Mouse (Mus musculus): ENCODE data around the gene Btbd18. TPM values are rescaled to one million over a fixed set of nuclear protein-coding genes. Genes with fewer than 3 reads are reported as not detected.
A peak's percentile ranks its signal among the peaks of the same experiment; 100 is the strongest.

Gene Btbd18
- 0.36 and 0.77 TPM in 2 replicates for polyA plus RNA-seq (2014; fragmentation: Nextera tagmentation; extraction: Ambion mirVana)

DNA sequence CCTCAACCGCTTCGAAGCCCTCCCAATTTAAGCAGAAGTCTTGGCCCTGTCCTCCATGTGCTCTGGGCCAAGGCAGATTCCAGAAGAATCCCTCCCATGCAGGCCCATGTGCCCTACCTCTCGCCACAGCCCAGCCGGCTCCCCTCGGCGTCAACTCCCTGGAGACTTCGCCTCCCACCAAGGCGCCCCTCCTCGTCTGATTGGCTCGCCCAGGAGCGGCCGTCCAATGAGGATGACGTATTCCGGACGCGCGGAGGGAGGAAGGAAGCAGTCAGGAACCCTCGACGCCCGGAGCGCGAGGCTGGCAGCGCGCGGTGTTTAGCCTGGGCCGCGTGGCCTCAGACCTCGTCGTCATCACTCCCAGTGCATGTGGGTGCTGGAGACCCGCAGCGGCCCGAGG lies at the start of gene Btbd18:
Gene Btbd18 (plus strand): TSS at position 274 of the 400 bp plus-strand sequence.
- 0 out of 2 replicates have a peak, but pooled peaks have one; percentile 17 for ATAC-seq (replicated peaks; ENCODE audit: low FRiP score)

DNA sequence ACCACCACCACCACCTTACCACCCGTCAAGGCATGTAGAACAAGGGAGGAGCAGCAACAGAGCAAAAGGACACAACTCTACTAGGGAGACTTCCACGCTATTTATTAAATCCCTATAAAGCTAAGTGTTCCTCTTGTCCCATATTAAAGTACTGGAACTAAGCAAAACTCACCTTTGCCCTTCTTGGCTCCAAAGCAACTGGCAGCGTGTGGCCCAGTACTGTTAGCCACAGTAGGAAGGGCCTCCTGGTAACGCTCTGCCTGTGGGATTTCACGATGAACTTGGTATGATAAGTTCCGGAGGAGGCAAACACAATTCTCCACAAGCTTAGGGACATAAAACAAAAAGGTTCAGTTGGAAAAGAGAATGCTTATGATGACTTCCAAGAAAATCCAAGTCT lies 46.1 kb upstream of the Btbd18 start:
- ATAC-seq (replicated peaks; ENCODE audit: low FRiP score) = no peak
- H3K9ac ChIP-seq (ENCODE audit: low read length) = no peak overlapping the region
- 97% methylated on average over 6 of the region's 6 CpGs for WGBS
- no peak overlapping the region for H3K27ac ChIP-seq (ENCODE audit: low read depth, low read length)
- no peaks in the 10 kb centered on the region for H3K9me3 ChIP-seq (ENCODE audit: control insufficient read depth, low read length)
- H3K4me2 ChIP-seq (ENCODE audit: low read depth, low read length, severe bottlenecking) = no peak overlapping the region
- DNase-seq (ENCODE audit: low spot score) = no peak
- no peak overlapping the region for H3K4me3 ChIP-seq (ENCODE audit: low read depth, low read length)
- no peaks in the 10 kb centered on the region for H3K27me3 ChIP-seq (ENCODE audit: control insufficient read depth, insufficient read depth, low read length)
- H3K4me1 ChIP-seq (replicated peaks; ENCODE audit: control insufficient read depth, insufficient read depth, low read length) = no peaks in the 10 kb centered on the region
- H3K36me3 ChIP-seq (ENCODE audit: control insufficient read depth, insufficient read depth, low read length) = peaks cover 9% of the 10 kb centered on the region

More for the DNA sequence above, at the start of gene Btbd18:
- Histone ChIP-seq H3K4me3 (ENCODE audit: low read depth, low read length) (no peak within 1 kb of the TSS), H3K36me3 (ENCODE audit: control insufficient read depth, insufficient read depth, low read length) (no peaks in the 10 kb centered on the region), H3K27ac (ENCODE audit: low read depth, low read length) (no peak within 1 kb of the TSS), H3K9ac (ENCODE audit: low read length) (no peak within 1 kb of the TSS), H3K27me3 (ENCODE audit: control insufficient read depth, insufficient read depth, low read length) (no peaks in the 10 kb centered on the region), H3K4me2 (ENCODE audit: low read depth, low read length, severe bottlenecking) (no peak within 1 kb of the TSS), H3K4me1 (replicated peaks; ENCODE audit: control insufficient read depth, insufficient read depth, low read length) (no peaks in the 10 kb centered on the region), H3K9me3 (ENCODE audit: control insufficient read depth, low read length) (no peaks in the 10 kb centered on the region)
- no peak for DNase-seq (ENCODE audit: low spot score)
- 93% methylated on average over 32 of the region's 32 CpGs for WGBS

DNA sequence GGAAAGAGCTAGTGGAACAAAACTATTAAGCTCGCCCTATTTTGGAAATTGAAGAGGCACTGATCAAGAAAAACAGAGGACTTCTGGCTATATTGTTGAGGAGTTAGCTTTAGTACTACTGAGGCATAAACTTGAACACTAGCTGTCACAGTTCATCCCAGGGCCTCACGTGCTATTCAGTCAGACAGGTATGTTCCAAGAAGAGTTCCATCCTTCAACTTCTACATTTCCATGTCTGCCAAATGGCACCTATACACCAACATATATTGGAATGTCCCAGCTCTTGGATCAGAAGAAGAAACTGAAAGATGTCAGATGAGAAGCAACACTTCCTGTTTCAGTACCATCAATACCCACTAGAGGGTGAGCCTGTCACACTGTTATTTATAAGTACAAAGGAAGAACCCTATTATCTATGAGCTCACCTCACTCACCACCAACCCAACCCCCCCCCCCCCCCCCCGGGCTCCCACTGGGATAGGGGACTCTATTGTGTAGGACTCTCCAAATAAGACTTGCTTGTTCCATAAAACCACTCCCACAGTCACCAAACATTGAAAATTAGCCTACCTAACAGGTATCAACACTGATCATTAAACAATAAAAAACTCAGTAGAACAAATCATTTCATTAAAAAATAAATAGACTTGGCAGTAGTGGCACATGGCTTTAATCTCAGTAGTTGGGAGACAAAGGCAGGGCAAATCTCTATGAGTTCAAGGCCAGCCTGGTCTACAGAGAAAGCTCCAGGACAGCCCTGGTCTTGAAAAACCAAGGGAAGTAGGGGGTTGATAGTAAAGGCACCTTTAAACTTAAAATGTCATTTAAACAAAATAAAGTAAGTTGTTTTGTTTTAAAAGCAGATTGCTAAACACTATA lies 41.0 kb upstream of the Btbd18 start:
- Histone ChIP-seq H3K27ac (ENCODE audit: low read depth, low read length) (no peak overlapping the region), H3K36me3 (ENCODE audit: control insufficient read depth, insufficient read depth, low read length) (peaks cover 4% of the 10 kb centered on the region), H3K4me3 (ENCODE audit: low read depth, low read length) (no peak overlapping the region), H3K9ac (ENCODE audit: low read length) (no peak overlapping the region), H3K4me2 (ENCODE audit: low read depth, low read length, severe bottlenecking) (no peak overlapping the region), H3K4me1 (replicated peaks; ENCODE audit: control insufficient read depth, insufficient read depth, low read length) (no peaks in the 10 kb centered on the region), H3K27me3 (ENCODE audit: control insufficient read depth, insufficient read depth, low read length) (no peaks in the 10 kb centered on the region), H3K9me3 (ENCODE audit: control insufficient read depth, low read length) (no peaks in the 10 kb centered on the region)
- WGBS = 79% methylated on average over 3 of the region's 3 CpGs
- DNase-seq (ENCODE audit: low spot score) = no peak
- peak; percentile 65; the same call in 1 of the 2 replicates for ATAC-seq (replicated peaks; ENCODE audit: low FRiP score)

DNA sequence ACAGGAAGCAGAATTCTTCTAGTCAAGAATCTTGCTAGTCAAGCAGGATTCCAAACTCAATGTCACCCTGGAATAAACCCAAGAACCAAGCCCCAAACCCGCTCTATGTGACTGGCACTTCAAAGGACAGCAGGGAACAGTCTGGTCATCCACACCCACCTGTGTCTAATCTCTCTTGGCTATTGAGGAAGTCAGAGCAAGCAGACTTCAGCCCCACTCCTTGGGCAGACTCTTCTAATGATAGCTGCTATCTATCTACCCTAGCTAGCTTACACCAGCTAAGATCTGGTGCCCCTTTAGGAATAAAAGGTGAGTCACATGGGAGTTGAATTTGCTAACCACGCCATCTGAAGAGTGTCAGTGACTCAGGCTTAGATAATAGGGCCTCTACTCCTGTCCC lies 40.0 kb upstream of the Btbd18 start:
- Histone ChIP-seq H3K27me3 (ENCODE audit: control insufficient read depth, insufficient read depth, low read length) (no peaks in the 10 kb centered on the region), H3K36me3 (ENCODE audit: control insufficient read depth, insufficient read depth, low read length) (peaks cover 4% of the 10 kb centered on the region), H3K9ac (ENCODE audit: low read length) (no peak overlapping the region), H3K4me3 (ENCODE audit: low read depth, low read length) (no peak overlapping the region), H3K4me2 (ENCODE audit: low read depth, low read length, severe bottlenecking) (no peak overlapping the region), H3K27ac (ENCODE audit: low read depth, low read length) (no peak overlapping the region), H3K9me3 (ENCODE audit: control insufficient read depth, low read length) (no peaks in the 10 kb centered on the region), H3K4me1 (replicated peaks; ENCODE audit: control insufficient read depth, insufficient read depth, low read length) (no peaks in the 10 kb centered on the region)
- DNase-seq (ENCODE audit: low spot score) (no peak), ATAC-seq (replicated peaks; ENCODE audit: low FRiP score) (no peak)
- 88% methylated on average over 2 of the region's 2 CpGs for WGBS

DNA sequence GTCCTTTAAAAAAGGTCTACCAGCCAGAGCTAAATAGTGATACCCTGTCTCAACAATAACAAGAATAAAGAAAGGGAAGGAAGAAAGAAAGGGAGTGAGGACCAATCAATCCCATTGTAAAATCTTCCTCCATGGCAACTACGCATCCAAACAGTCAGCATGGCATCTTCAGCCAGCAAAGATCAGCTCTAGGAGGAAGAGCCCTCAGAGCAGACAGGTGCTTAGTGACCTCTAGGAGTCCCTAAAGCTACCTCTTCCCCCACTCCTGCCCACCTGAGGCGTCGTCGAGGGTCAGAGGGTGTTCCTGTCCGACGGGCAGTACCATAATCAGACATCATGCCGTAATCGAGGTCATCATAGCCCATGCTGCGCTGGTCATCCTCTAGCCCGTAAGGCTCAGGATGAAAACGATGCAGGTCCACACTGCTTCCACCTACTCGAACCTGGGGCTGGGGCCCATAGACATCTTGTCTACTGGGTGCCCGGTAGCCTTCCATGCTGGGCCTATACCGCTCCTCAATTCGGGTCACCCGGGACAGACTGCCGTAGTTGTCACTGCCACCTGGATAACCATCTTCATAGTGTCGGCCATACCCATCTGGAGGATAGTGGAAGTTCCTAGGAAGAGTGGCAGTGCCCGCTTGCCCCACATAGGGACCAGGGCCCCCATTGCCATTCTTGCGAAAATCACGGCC lies 39.1 kb upstream of the Btbd18 start:
- Histone ChIP-seq H3K9ac (ENCODE audit: low read length) (no peak overlapping the region), H3K9me3 (ENCODE audit: control insufficient read depth, low read length) (no peaks in the 10 kb centered on the region), H3K27me3 (ENCODE audit: control insufficient read depth, insufficient read depth, low read length) (no peaks in the 10 kb centered on the region), H3K4me2 (ENCODE audit: low read depth, low read length, severe bottlenecking) (no peak overlapping the region), H3K27ac (ENCODE audit: low read depth, low read length) (no peak overlapping the region), H3K4me1 (replicated peaks; ENCODE audit: control insufficient read depth, insufficient read depth, low read length) (no peaks in the 10 kb centered on the region), H3K4me3 (ENCODE audit: low read depth, low read length) (no peak overlapping the region), H3K36me3 (ENCODE audit: control insufficient read depth, insufficient read depth, low read length) (peaks cover 4% of the 10 kb centered on the region)
- 97% methylated on average over 21 of the region's 21 CpGs for WGBS
- DNase-seq (ENCODE audit: low spot score) = no peak
- ATAC-seq (replicated peaks; ENCODE audit: low FRiP score) = 0 out of 2 replicates have a peak, but pooled peaks have one; percentile 6

DNA sequence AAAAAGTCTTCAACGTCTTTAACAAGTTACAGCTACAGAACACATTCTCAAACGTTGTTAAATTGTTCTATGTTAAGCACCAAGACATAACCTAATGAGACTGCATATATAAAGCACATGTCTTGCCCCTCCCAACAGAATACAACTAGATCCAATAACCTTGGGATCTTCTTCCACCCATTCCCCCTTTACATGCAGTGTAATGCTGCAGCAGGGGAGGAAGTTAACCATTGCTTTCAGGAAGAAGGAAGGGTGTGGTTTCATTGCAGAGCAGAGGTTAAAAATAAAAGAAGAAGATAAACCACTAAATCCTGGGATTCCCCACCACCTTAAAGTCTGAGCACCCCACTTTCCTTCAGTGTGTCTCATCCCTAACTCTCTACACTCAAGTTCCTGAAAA lies 36.2 kb upstream of the Btbd18 start:
- Histone ChIP-seq H3K9me3 (ENCODE audit: control insufficient read depth, low read length) (no peaks in the 10 kb centered on the region), H3K4me1 (replicated peaks; ENCODE audit: control insufficient read depth, insufficient read depth, low read length) (no peaks in the 10 kb centered on the region; the same call in 1 of the 2 replicates), H3K9ac (ENCODE audit: low read length) (no peak overlapping the region), H3K27ac (ENCODE audit: low read depth, low read length) (no peak overlapping the region), H3K27me3 (ENCODE audit: control insufficient read depth, insufficient read depth, low read length) (no peaks in the 10 kb centered on the region), H3K4me3 (ENCODE audit: low read depth, low read length) (no peak overlapping the region), H3K36me3 (ENCODE audit: control insufficient read depth, insufficient read depth, low read length) (no peaks in the 10 kb centered on the region; the same call in none of the 2 replicates), H3K4me2 (ENCODE audit: low read depth, low read length, severe bottlenecking) (no peak overlapping the region)
- ATAC-seq (replicated peaks; ENCODE audit: low FRiP score) (no peak), DNase-seq (ENCODE audit: low spot score) (no peak)
- 80% methylated on average over 2 of the region's 2 CpGs for WGBS

DNA sequence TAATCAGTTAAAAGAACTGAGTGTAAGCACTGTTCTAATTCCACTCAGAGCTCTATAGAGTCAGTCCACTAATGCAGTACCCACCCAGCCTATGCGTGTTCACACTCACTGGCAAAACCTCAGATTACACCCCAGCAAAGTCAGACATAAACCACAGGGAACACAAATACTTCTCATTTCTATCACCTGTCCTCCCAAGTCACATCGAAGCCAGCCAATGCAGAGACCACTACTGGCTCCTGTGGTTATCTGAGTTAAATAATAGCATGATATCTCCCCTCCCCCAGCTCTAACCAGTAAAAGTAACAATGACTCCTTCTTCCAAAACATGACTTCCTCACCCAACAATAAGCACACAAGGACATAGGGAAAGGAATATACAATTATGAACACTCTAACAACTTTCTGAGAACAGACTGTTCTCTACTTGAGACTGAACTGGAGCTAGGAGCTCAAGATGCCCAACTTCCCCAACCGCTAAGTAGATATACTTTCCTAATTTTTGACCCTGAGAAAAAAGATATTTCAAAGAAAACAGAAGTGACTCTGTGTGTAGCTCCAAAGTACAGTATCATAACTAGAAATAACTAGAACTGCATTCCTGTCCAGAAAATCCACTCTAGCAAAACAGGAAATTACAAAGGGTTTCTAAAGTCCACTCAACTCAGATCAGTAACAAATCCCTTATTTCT lies 35.3 kb upstream of the Btbd18 start:
- Histone ChIP-seq H3K4me3 (ENCODE audit: low read depth, low read length) (no peak overlapping the region), H3K4me1 (replicated peaks; ENCODE audit: control insufficient read depth, insufficient read depth, low read length) (no peaks in the 10 kb centered on the region; the same call in 1 of the 2 replicates), H3K4me2 (ENCODE audit: low read depth, low read length, severe bottlenecking) (no peak overlapping the region), H3K9ac (ENCODE audit: low read length) (no peak overlapping the region), H3K27me3 (ENCODE audit: control insufficient read depth, insufficient read depth, low read length) (no peaks in the 10 kb centered on the region), H3K9me3 (ENCODE audit: control insufficient read depth, low read length) (no peaks in the 10 kb centered on the region), H3K27ac (ENCODE audit: low read depth, low read length) (no peak overlapping the region), H3K36me3 (ENCODE audit: control insufficient read depth, insufficient read depth, low read length) (no peaks in the 10 kb centered on the region; the same call in none of the 2 replicates)
- DNase-seq (ENCODE audit: low spot score) (no peak), ATAC-seq (replicated peaks; ENCODE audit: low FRiP score) (no peak)
- 96% methylated on average over 3 of the region's 3 CpGs for WGBS

DNA sequence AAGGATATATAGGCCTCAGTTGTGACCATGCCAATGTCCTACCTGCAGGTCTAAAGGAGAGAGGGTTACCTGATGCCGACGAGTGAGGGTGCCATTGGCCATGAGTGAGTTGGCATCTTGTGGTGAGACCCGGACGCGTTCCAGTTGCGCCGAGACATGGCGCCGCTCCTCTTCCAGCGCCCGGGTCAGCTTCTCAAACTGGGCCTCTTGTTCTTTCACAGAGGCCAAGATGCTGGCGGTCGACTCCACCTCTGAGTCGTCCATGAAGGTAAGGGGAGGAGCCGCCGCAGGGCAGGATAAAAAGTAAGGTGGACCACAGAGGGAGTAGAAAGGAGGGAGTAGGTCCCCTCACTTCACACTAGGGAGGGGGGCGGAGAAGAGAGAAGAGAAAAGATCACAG lies 34.7 kb upstream of the Btbd18 start:
- H3K27ac ChIP-seq (ENCODE audit: low read depth, low read length) = no peak overlapping the region
- no peaks in the 10 kb centered on the region; the same call in 1 of the 2 replicates for H3K4me1 ChIP-seq (replicated peaks; ENCODE audit: control insufficient read depth, insufficient read depth, low read length)
- no peak overlapping the region for H3K4me3 ChIP-seq (ENCODE audit: low read depth, low read length)
- no peak overlapping the region for H3K9ac ChIP-seq (ENCODE audit: low read length)
- no peaks in the 10 kb centered on the region; the same call in none of the 2 replicates for H3K36me3 ChIP-seq (ENCODE audit: control insufficient read depth, insufficient read depth, low read length)
- H3K27me3 ChIP-seq (ENCODE audit: control insufficient read depth, insufficient read depth, low read length) = no peaks in the 10 kb centered on the region
- no peak for DNase-seq (ENCODE audit: low spot score)
- WGBS = 93% methylated on average over 17 of the region's 17 CpGs
- no peak overlapping the region for H3K4me2 ChIP-seq (ENCODE audit: low read depth, low read length, severe bottlenecking)
- no peaks in the 10 kb centered on the region for H3K9me3 ChIP-seq (ENCODE audit: control insufficient read depth, low read length)
- no peak for ATAC-seq (replicated peaks; ENCODE audit: low FRiP score)

Data from forebrain, embryonic 11.5 days (tissue).